Mouse (Mus musculus): ENCODE results near the gene Sec24a.

The Sec24a gene

DNA sequence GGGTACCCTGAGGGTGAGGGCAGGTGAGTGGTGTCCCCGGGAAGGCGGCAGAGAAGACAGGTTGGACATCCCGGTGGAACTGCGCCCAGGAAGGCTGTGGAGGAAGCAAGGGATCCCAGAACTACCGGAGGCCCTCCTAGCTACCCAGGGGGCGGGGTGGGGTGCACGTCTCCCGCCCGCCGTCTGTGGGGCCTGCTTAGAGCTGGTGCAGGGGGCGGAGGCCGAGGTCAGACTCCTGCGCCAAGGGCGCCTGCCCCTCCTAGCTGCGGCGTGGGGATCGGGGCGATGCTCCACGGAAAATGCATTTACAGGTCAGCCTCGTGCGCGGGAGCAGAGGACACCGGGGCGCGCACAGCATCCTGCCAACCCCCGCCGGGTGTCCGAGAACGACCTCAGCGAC lies 113.2 kb downstream of the Sec24a start:
- in situ Hi-C loops (cut with MboI, MseI), result no loop called here

- in situ Hi-C loops (cut with MboI, MseI), result no loop called here
Measured at GRCm38 (mm10) chr11:51649889-51650199, 113.6 kb downstream of the Sec24a start.

- in situ Hi-C loops (cut with MboI, MseI), result no loop called here
Measured at GRCm38 (mm10) chr11:51649111-51649888, 114.1 kb downstream of the Sec24a start.

DNA sequence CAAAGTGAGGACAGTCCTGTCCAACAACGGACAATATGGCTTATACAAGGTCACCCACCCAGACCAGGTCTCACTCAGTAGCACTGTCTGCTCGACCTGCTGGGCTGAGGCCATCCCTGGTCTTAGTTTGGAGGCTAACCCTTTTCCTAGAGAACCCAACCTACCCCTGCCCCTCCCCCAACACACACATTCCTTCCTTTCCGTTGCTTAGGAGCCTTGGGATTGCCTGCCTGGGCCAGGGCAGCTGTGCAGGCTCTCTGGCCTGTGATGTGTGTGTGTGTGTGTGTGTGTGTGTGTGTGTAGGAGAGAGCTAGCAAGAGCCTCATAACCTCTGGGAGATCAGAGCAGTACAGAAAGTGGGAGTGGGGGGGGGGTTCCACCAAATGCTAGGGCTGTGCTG lies 114.9 kb downstream of the Sec24a start:
- in situ Hi-C loops (cut with MboI, MseI), result no loop called here

- in situ Hi-C loops (cut with MboI, MseI), result no loop called here
Measured at GRCm38 (mm10) chr11:51646751-51647667, 116.4 kb downstream of the Sec24a start.

DNA sequence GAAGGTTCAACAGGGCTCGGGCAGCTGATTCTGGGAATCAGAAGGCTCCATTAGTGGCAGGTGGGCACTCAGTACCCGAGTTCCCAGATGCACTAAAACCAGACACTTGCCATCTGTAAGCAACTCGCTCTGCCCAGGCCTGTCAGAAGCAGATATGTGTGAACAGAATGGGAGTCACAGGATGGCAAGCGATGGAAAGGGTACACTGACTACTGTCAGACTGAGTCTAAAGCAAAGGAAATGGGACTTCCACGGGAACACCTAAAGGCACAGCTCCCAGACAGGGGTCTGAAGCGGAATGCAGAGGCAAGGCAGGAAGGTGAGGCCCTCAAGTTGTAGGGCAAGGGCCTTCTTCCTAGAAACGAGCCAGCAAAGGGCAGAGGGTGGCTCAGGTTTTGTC lies 117.2 kb downstream of the Sec24a start:
- in situ Hi-C loops (cut with MboI, MseI), result no loop called here

GRCm38 (mm10) chr11:51645293-51645692 lies 118.1 kb downstream of the Sec24a start:
- in situ Hi-C loops (cut with MboI, MseI), result no loop called here

DNA sequence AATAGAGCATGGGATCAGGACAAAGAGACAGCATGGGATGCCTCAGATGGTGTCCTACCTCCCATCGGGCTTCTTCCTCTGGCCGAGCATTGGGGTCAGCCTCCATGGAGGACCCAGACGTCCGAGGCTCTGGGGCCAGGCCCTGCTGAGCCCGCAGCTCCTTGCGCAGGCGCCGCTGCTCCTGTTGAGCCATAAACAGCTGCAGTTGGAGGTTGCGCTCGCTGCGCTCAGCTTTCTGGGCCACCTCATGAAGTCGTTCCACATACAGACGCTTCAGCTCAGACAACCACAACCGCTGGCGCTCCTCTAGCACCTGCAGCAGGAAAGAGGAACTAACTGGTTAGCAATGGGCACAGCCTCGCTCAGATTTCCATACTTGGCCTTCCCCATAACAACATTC lies 119.2 kb downstream of the Sec24a start:
- in situ Hi-C loops (cut with MboI, MseI), result loop anchor here (5.0 kb wide), 1 partner anchor 38 kb away; no protein-coding TSS in a partner anchor

DNA sequence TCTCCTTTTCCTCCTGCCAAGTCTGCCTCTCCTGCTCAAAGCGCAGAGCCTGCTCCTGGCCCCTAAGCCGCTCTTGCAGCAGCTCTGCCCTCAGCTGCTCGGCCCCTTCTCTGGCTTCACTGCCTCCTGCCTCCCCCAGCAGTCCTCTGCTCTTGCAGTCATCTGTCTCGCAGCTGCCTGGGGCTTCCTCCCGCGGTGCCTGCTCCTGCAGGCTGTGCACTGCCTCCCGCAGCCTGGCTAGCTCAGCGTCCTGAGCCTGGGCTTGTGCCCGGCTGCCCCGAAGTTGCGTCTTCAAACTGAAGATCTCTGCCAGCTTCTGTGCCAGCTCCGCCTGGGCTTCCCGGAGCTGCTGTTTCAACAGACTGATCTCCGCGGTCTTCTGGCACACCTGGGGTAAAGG lies 119.7 kb downstream of the Sec24a start:
- in situ Hi-C loops (cut with MboI, MseI), result loop anchor here (5.0 kb wide), 1 partner anchor 39 kb away; no protein-coding TSS in a partner anchor

DNA sequence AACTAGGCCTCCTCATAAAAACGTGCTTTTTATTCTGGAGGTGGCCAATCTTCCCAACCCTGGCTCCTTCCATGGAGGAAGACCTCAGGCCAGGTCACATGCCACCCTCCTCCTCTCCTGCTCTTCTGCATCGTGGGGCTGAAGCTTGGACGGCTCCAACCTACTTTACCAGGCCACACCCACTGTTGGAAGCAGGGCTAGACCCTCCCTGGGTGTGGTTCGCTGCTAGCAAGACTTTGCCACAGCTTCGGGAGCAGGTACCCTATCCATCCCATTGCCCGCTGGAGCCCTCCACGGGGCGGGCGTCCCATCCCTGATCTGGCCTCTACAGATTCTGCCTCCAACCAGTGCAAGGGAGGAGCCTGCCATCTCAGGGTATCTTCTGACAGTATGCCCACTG lies 120.2 kb downstream of the Sec24a start:
- in situ Hi-C loops (cut with MboI, MseI), result loop anchor here (5.0 kb wide), 1 partner anchor 39 kb away; no protein-coding TSS in a partner anchor

All from T-helper 1 cell (primary cell).